Mouse (Mus musculus): ENCODE data around the gene Scml4. TPM values are rescaled to one million over a fixed set of nuclear protein-coding genes. Genes with fewer than 3 reads are reported as not detected.
A peak's percentile ranks its signal among the peaks of the same experiment; 100 is the strongest.

The Scml4 gene
- polyA plus RNA-seq, 1 experiment from 2014 or later: 0.76 TPM

GRCm38 (mm10) chr10:43008116-43008515 lies 147.9 kb downstream of the Scml4 start:
- H3K4me2 ChIP-seq (ENCODE audit: low read length): peak overlapping the region; percentile 34

More at GRCm38 (mm10) chr10:43008116-43008515, 147.9 kb downstream of the Scml4 start:
- Histone ChIP-seq H3K9ac (ENCODE audit: low read length) (no peak overlapping the region), H3K27me3 (ENCODE audit: control insufficient read depth, insufficient read depth, low read length) (no peaks in the 10 kb centered on the region), H3K36me3 (ENCODE audit: control insufficient read depth, insufficient read depth, low read length) (no peaks in the 10 kb centered on the region), H3K27ac (replicated peaks in 1 of 2; ENCODE audit: control insufficient read depth in 1 of 2, insufficient read depth in 1 of 2, low read depth in 2 of 2, low read length in 2 of 2) (peak overlapping the region in 1 of 2 experiments; percentile 49; a peak in 3 of 4 replicates), H3K4me1 (ENCODE audit: control insufficient read depth in 2 of 2, insufficient read depth in 2 of 2, low read length in 2 of 2) (peaks cover 6 to 15% of the 10 kb centered on the region in 2 experiments), H3K4me3 (ENCODE audit: control insufficient read depth in 1 of 2, insufficient read depth in 1 of 2, low read depth in 1 of 2, low read length in 2 of 2) (no peak overlapping the region), H3K9me3 (ENCODE audit: control insufficient read depth, low read length) (no peaks in the 10 kb centered on the region)
- ATAC-seq (ENCODE audit: insufficient number of reproducible peaks, insufficient read depth, low FRiP score, low read depth): no peak
- 32% methylated on average over 11 of the region's 11 CpGs for WGBS

Other genes with a start within 250 kb of the Scml4 start
- 14.3 and 15.3 TPM in 2 replicates for gene Sec63, start 98.9 kb upstream of the Scml4 start, polyA plus RNA-seq (2014; fragmentation: Nextera tagmentation; extraction: Ambion mirVana)